Mouse (Mus musculus): Measurements from ENCODE around the gene Gpn2. TPM values are rescaled to one million over a fixed set of nuclear protein-coding genes. Genes with fewer than 3 reads are reported as not detected.
A peak's percentile ranks its signal among the peaks of the same experiment; 100 is the strongest.

Gene Gpn2
- total and polyA plus RNA-seq, 3 experiments, result 16.5 to 63.3 (median 18.5) TPM

DNA sequence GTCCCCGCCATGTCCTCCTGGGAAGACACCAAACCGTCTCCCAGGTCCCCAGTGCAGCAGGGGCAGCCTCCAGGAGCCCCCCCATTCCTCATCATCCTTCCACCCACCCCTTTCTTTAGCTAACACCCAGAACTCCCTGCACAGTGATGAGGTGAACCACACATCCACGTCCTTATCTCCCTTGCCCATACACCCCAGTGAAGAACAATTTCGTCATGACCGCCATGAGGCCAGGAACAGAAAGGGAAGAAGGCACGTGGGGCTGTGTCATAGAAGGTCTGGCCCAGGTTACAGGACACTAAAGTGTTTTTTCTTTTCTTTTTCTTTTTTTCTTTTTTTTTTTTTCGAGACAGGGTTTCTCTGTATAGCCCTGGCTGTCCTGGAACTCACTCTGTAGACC lies 40.7 kb downstream of the Gpn2 start:
- DNase-seq, result no peak

DNA sequence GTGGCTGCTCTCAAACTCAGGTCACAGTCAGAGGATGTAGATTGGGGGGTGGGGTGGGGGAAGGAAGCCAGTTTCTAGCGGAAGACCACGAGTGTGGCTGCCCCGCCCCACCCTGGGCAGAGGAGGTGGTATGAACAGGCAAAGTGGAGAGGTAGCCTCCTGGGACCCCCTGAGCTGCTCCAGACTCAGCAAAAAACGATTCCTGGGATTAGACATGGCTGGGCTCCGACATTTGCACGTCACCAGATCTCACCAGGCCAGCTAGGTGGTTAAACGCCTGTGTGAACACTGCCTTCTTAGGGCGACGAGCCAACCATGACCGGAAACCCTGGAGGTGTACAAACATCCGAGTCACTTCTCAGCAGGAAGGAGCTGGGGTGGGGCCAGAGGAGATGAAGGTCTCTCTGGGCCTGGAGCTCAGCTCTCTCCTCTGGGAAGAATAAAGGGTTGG lies 41.5 kb downstream of the Gpn2 start:
- DNase-seq, result peak; percentile 62

DNA sequence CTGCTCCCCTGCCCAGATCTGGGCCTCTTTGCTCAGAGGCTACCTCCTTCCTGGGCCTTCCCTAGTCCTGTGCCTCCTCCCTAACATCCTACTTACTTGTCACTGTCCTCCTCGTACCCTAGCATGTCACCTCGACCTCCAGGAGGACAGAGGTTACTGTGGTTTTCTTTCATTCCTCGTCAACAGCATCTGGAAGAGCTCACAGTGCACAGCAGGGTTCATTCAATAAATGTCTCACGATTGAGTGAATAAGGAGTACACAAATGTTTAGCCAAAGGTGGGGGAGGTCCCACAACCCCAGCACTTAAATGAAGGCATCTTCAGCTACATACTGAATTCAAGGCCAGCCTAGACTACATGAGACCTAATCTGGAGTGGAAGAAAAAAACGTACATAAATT lies 42.1 kb downstream of the Gpn2 start:
- no peak for DNase-seq

DNA sequence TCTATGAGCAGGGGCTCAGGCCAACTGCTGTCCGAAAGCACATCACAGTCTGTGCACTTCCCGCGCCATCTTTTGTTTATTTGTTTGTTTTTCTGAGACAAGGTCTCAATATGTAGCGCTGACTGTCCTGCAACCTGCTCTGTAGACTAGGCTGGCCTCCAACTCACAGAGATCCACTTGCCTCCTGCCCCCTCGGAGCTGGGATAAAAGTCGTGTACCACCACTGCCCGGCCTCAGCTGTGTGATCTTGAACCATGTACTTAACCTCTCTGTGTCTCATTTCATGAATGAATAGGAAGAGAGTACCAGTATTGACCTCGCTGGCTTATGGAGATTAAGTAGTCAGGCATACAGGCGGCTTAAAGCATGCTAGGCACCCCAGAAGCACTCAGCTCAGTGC lies 42.5 kb downstream of the Gpn2 start:
- no peak for DNase-seq

DNA sequence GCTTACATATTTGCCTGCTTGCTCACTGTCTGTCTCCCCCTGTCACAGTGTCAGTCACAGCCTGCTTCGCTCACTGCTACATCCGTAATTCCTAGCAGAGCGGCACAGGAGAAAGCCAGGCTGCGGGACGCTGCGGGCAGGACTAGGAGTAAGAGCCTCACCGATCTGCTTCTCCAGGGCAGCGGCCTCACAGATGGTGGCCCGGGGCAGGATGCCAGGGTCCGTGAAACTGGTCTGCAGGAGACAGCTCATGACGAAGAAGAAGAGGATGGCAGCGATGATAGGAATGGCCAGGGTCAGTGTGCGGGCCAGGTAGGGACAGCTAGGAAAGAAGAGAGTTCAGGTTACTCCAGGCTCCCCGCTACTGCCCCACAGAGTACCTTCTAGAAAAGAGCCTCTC lies 42.9 kb downstream of the Gpn2 start:
- DNase-seq, result no peak

DNA sequence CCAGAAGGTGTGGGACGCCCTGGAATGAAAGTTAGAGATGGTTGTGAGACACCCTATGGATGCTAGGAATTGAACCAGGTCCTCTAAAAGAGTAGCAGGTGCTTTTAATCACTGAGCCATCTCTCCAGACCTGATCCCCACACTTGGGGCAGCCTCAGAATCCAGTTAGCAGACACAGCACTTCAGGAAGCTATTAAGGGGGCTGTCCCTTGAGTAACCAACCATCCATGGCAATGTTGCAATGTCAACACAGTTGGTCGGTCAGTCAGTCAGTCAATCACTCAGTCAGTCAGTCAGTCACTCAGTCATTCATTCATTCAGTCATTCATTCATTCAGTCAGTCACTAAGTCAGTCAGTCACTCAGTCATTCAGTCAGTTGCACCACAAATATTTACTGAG lies 44.4 kb downstream of the Gpn2 start:
- DNase-seq, result no peak

DNA sequence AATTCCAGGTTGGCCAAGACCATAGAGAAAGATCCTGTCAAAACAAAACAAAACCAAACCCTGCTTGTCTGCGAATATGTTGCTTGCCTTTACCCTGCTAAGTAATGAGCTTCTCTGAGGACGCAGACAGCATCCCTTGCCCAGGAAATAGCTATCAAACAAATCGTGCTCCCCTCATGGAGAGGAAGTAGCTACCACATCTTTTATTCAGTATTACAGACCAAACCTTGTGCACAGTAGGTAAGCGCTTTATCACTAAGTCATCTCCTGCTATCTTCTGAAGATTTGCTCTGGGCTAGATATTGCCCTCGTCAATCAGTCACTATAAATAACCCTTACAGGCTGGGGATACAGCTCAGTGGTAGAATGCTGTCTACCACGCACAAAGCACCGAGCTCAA lies 45.0 kb downstream of the Gpn2 start:
- no peak for DNase-seq

DNA sequence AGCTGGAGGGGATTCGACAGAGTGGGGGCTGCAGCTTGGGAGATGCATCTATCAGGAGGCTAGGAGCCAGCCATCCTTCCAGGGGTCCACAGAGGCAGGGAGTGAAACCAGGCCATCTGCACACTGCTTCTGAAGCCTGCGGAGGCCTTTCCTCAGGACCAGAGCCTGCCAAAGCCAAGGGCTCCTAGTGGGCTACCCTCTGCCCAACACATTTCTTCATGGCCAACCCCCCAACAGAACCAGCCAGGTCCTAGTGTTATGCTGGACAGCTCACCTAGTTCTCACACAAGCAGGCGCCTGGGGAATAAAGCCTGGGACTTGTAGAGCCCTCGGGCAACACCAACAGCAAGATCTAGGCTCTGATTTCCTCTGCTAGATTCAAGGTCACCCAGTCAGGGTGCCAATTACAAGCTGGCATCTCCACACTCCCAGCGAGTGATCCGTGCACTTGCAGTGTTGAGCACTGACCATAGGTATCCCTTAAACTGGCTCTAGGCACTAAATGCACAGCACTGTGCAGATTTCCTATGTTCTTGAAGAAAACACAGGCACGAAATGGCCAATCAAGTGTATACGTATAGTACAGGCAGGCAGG lies 46.3 kb downstream of the Gpn2 start:
- DNase-seq, result no peak

DNA sequence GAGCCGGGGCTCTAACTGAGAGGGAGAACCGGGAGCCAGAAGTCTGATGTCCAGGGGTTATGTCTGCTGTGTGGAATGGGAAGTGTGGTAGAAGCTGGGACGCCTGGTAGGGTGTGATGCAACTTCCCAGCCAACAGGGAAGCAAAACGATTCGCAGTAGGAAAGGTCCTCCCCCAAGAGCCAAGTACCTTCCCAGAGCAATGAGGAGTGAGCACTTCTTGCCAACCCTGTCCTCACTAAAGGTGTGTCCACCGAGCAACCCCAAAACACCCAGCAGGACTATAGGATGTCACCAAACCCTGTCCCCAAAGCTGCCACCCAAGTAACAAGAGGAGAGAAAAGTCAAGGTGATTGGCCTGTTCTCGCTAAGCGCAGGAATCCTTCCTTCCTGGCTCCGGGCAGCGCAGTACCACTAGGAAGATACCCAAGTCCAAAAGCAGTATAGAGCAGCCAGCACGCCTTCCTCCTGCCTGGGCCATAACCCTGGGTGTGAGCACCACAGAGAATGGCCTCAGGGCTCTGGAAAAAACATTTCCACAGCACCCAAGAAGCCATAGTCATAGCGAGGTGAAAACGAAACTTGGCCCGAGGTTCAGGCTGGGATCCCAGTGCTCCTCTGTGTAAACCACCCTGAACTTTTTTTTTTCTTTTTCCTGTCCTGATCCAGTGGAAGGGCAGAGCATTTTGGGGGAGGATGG lies 47.1 kb downstream of the Gpn2 start:
- DNase-seq, result peak; percentile 47

DNA sequence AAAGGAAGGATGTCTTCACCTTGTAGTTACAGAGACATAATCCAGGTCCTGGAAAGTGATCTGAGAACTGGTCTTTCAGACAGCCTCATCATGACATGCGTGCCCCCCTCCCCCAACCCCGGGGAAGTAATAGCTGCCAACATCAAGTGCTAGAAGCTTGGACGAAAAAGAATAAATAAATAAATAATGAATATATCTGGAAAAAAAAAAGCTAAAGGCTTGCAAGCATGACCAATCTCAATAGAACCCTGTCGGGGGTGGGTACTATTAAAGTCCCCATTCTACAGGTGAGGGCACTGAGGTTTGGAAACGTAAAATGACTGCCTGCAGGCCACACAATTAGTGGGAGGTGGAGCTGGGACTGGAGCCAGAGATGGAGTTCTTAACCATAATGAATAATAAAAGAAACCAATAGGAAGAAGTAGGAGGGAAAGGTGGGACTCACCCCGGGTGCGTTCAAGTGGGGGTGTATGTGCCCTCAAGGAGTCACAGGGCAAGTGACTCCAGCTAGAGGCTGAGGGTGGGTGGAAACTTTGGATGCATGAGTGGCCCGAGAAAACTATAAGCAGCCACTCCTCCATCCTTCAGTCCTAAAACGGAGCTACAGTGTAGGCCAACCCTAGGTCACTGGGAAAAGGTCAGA lies 47.7 kb downstream of the Gpn2 start:
- no peak for DNase-seq

DNA sequence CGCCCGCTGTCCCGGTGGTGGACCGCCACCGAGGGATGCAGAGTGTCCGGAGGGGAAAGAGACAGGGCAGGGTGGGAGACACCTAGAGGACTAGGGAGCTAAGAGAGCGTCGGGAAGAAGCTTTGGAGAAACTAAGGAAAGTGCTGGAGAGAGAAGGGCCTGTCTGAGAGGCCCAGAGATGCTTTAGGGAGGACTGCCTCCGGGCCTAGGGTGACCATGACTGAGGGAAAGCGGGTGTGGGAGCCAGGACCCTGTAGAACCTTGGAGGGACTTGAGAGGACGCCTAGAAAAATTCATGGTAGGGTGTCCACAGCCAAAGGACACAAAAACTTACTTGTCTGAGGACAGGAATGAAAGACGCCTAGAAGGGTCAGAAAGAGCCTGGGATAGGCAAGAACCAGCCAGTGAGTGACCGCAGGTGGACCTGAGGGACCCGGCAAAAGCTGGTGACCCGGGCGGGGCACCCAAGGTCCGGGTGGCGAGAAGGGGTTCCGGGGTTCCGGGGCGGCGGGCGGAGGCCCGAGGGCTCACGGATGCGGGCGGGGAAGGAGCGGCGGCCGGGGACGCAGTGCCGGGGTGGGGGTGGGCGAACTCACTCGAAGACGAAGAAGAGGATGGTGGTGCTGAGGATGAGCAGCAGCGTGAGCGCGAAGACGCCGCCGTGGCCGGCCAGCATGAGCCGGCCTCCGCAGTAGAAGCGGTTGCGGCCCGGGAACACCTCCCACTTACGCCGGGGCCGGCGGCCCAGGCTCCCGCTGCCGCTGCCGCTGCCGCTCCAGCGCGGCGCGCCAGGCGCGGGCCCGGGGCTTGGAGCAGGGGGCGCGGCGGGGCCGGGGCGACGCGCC lies 48.5 kb downstream of the Gpn2 start:
- peak; percentile 76 for DNase-seq

DNA sequence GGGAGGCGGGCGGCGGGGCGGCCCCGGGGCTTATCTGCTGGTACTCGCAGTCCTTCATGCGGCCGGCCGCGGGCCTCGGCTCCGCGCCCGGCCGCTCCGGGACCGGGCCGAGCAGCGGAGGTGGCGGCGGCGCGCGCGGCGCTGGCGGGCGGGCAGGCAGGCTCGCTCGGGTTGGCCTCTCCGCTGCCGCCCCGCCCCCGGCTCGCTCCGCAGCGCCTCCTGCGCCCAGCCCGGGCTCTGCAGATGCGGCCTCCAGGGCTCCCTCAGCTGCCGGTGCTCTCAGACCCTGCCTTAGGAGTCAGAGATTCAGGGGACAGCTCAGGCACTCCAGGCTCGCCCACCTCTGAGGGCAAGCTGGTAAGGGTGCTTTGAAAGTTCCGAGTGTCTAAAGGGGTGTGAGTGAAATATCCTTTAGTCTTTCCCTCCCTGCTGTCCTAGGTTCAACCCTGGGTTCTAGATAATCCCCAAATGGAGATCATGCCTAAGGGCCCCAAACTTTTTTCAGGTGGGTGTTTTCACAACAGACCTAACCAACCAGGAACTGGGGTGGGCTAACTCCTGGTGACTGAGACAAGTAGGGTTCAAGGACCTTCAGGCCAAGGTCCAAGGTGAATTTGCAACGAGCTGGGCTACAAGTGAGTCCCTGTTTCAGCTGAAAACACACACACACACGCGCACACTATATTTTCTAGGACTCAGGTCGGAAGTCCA lies 49.3 kb downstream of the Gpn2 start:
- DNase-seq, result peak; percentile 94

DNA sequence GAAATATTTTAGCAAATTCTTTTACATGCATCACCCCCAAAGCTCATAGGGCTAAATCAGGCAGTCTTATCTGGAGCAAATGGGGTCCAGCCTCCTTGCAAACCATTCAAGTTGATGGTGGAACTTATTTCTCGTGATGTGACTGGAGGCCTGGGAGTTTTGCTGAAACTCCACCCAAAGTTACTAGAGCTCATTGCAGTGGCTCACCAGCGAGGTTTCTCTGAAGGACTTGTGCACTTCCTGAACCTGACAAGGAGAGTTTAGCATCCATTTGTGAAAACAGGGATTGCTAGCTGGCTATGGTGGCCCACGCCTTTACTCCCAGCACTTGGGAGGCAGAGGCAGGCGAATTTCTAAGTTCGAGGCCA lies 49.9 kb downstream of the Gpn2 start:
- no peak for DNase-seq

Small RNAs within 50 kb of the gene (microRNA-seq; reads per million reads assigned to microRNA genes)
- 0 reads per million in 2 experiments for gene Gm23158

Other genes with a start within 250 kb of the Gpn2 start
- 10 to 100 TPM; 56.3 to 56.9 TPM for gene Wdtc1, start 230.9 kb upstream of the Gpn2 start, total RNA-seq (2021)
- gene Wdtc1, start 230.9 kb upstream of the Gpn2 start, polyA plus RNA-seq (2012; rRNA removed), result 75.2 and 83.0 TPM in 2 replicates
- 10 to 100 TPM; 57.8 to 69.0 TPM for gene Slc9a1, start 214.7 kb upstream of the Gpn2 start, total RNA-seq (2021)
- 104 and 127 TPM in 2 replicates for gene Slc9a1, start 214.7 kb upstream of the Gpn2 start, polyA plus RNA-seq (2012; rRNA removed)
- gene Tent5b, start 104.2 kb upstream of the Gpn2 start, total RNA-seq (2021), result 10 to 100 TPM in 1 of 2 experiments, 1 to 10 TPM in 1; 1.7 to 14.7 TPM
- 3.0 and 7.2 TPM in 2 replicates for gene Tent5b, start 104.2 kb upstream of the Gpn2 start, polyA plus RNA-seq (2012; rRNA removed)
- gene Trnp1, start 85.8 kb upstream of the Gpn2 start, total RNA-seq (2021), result 1 to 10 TPM; 4.4 to 7.5 TPM
- 7.4 and 11.4 TPM in 2 replicates for gene Trnp1, start 85.8 kb upstream of the Gpn2 start, polyA plus RNA-seq (2012; rRNA removed)
- 1 to 10 TPM; 1.8 to 2.1 TPM for gene Kdf1, start 65.4 kb upstream of the Gpn2 start, total RNA-seq (2021)
- 4.4 and 5.3 TPM in 2 replicates for gene Kdf1, start 65.4 kb upstream of the Gpn2 start, polyA plus RNA-seq (2012; rRNA removed)
- gene Nudc, start 38.4 kb upstream of the Gpn2 start, total RNA-seq (2021), result 100 to 1,000 TPM; 157 to 176 TPM
- gene Nudc, start 38.4 kb upstream of the Gpn2 start, polyA plus RNA-seq (2012; rRNA removed), result 49.9 and 57.3 TPM in 2 replicates
- gene Nr0b2, start 31.0 kb upstream of the Gpn2 start, total RNA-seq (2021), result 10 to 100 TPM; 39.9 to 65.5 TPM
- 251 and 295 TPM in 2 replicates for gene Nr0b2, start 31.0 kb upstream of the Gpn2 start, polyA plus RNA-seq (2012; rRNA removed)
- gene Gpatch3, start 9.6 kb upstream of the Gpn2 start, total RNA-seq (2021), result 1 to 10 TPM; 6.0 to 7.5 TPM
- gene Gpatch3, start 9.6 kb upstream of the Gpn2 start, polyA plus RNA-seq (2012; rRNA removed), result 8.5 and 13.1 TPM in 2 replicates
- 1 to 10 TPM; 1.4 to 1.8 TPM for gene Sfn, start 17.8 kb downstream of the Gpn2 start, total RNA-seq (2021)
- 2.1 and 3.0 TPM in 2 replicates for gene Sfn, start 17.8 kb downstream of the Gpn2 start, polyA plus RNA-seq (2012; rRNA removed)
- 10 to 100 TPM; 18.4 to 24.8 TPM for gene Zdhhc18, start 65.8 kb downstream of the Gpn2 start, total RNA-seq (2021)
- gene Zdhhc18, start 65.8 kb downstream of the Gpn2 start, polyA plus RNA-seq (2012; rRNA removed), result 31.0 and 32.9 TPM in 2 replicates
- 10 to 100 TPM; 13.0 to 19.7 TPM for gene Pigv, start 88.3 kb downstream of the Gpn2 start, total RNA-seq (2021)
- gene Pigv, start 88.3 kb downstream of the Gpn2 start, polyA plus RNA-seq (2012; rRNA removed), result 13.4 and 14.0 TPM in 2 replicates
- 10 to 100 TPM; 45.9 to 48.6 TPM for gene Arid1a, start 172.4 kb downstream of the Gpn2 start, total RNA-seq (2021)
- 69.7 and 74.0 TPM in 2 replicates for gene Arid1a, start 172.4 kb downstream of the Gpn2 start, polyA plus RNA-seq (2012; rRNA removed)